Mouse (Mus musculus) heart, embryonic 14.5 days (tissue): ENCODE results near the gene 1700016H13Rik. TPM values are rescaled to one million over a fixed set of nuclear protein-coding genes. Genes with fewer than 3 reads are reported as not detected.
A peak's percentile ranks its signal among the peaks of the same experiment; 100 is the strongest.

Source experiments
- ATAC-seq: fragments of 200-750 bp; cut with Nextera tagmentation; 2 replicates; pipeline ENCODE4 v1.8.0; 2017; ENCODE audit warnings: low read depth, moderate TSS enrichment; ENCODE audit not compliant: insufficient number of reproducible peaks, insufficient read depth, low FRiP score
- H3K27ac ChIP-seq, 2 experiments: fragments of 200-500 bp in 1 of 2; fragments of 300-500 bp in 1 of 2; sonication (generic) in 1 of 2; replicated peaks in 1 of 2; 2 replicates each; pipeline ENCODE4 v1.5.1; 2012 to 2014; ENCODE audit warnings: low read depth in 2 of 2, low read length in 2 of 2, control low read depth in 1 of 2, mild to moderate bottlenecking in 1 of 2, mixed read lengths in 1 of 2; ENCODE audit not compliant: control insufficient read depth in 1 of 2, insufficient read depth in 1 of 2
- H3K27me3 ChIP-seq: fragments of 300-500 bp; sonication (generic); 2 replicates; pipeline ENCODE4 v1.6.1; 2014; ENCODE audit warnings: mild to moderate bottlenecking, low read length, control low read depth; ENCODE audit not compliant: control insufficient read depth, insufficient read depth
- H3K36me3 ChIP-seq: fragments of 300-500 bp; sonication (generic); 2 replicates; pipeline ENCODE4 v1.6.1; 2014; ENCODE audit warnings: mild to moderate bottlenecking, control low read depth, low read length, mixed read lengths; ENCODE audit not compliant: control insufficient read depth, insufficient read depth
- H3K4me1 ChIP-seq, 2 experiments: fragments of 200-500 bp in 1 of 2; fragments of 300-500 bp in 1 of 2; sonication (generic) in 1 of 2; 2 replicates each; pipeline ENCODE4 v1.6.1; 2012 to 2014; ENCODE audit warnings: low read length in 2 of 2, control low read depth in 1 of 2, mixed read lengths in 1 of 2; ENCODE audit not compliant: control insufficient read depth in 2 of 2, insufficient read depth in 2 of 2
- H3K4me2 ChIP-seq: fragments of 300-500 bp; sonication (generic); 2 replicates; pipeline ENCODE4 v1.6.1; 2014; ENCODE audit warnings: mild to moderate bottlenecking, low read length
- H3K4me3 ChIP-seq, 2 experiments: fragments of 200-500 bp in 1 of 2; fragments of 300-500 bp in 1 of 2; sonication (generic) in 1 of 2; 2 replicates each; pipeline ENCODE4 v1.5.1; 2012 to 2014; ENCODE audit warnings: low read length in 2 of 2, mild to moderate bottlenecking in 2 of 2, control low read depth in 1 of 2, low read depth in 1 of 2, moderate library complexity in 1 of 2; ENCODE audit not compliant: control insufficient read depth in 1 of 2, insufficient read depth in 1 of 2
- H3K9ac ChIP-seq: fragments of 300-500 bp; sonication (generic); 2 replicates; pipeline ENCODE4 v1.6.1; 2014; ENCODE audit warnings: mild to moderate bottlenecking, low read length
- H3K9me3 ChIP-seq: fragments of 300-500 bp; sonication (generic); 2 replicates; pipeline ENCODE4 v1.6.1; 2016; ENCODE audit warnings: low read length, control low read depth; ENCODE audit not compliant: control insufficient read depth
- WGBS: fragments of 180-500 bp; shearing (Covaris S2); extraction: QIAGEN DNeasy Blood & Tissue Kit; methylation state at CpG from one replicate; pipeline ENCODE4 v1.1.7; 2014; 5-methylcytosine and 5-hydroxymethylcytosine counted together
- polyA plus RNA-seq: library from polyadenylated mRNA; unstranded; fragments of >200 nt; fragmentation: Nextera tagmentation; extraction: Ambion mirVana; gene quantifications from 2 replicates; pipeline ENCODE4 v1.2.1, GENCODE M21; 2014

The 1700016H13Rik gene
- polyA plus RNA-seq, 1 experiment from 2014 or later: 0.26 TPM

GRCm38 (mm10) chr5:103644167-103644566 is 11.6 kb downstream of the 1700016H13Rik start:
- Histone ChIP-seq H3K27me3 (no peaks in the 10 kb centered on the region), H3K4me3 (no peak overlapping the region), H3K27ac (no peak overlapping the region), H3K36me3 (no peaks in the 10 kb centered on the region), H3K4me1 (no peaks in the 10 kb centered on the region), H3K4me2 (no peak overlapping the region), H3K9me3 (no peaks in the 10 kb centered on the region), H3K9ac (no peak overlapping the region)
- whole genome bisulfite sequencing: 80% methylated on average over 1 of the region's 1 CpGs
- ATAC-seq: no peak

DNA sequence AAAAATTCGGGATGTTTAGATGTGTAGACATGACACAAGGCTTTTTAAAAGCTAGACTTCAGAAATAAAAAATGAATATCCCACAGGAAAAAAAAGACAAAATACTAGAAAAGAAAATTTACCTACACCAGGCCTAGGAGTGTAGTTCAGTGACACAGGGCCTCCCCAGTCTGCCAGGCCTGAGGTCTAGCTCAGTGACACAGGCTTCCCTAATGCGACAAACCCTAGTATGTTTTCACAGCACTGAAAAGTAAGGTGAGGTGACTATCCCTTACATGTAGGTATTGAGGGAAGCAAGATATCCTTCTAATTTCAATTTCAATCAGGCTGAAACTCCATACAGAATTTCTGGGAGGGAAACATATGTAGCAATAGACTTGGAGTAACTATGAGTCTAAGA is 18.6 kb downstream of the 1700016H13Rik start:
- Histone ChIP-seq H3K9ac (no peak overlapping the region), H3K4me2 (no peak overlapping the region), H3K9me3 (no peaks in the 10 kb centered on the region), H3K27me3 (no peaks in the 10 kb centered on the region), H3K27ac (no peak overlapping the region), H3K4me1 (no peaks in the 10 kb centered on the region), H3K36me3 (no peaks in the 10 kb centered on the region), H3K4me3 (no peak overlapping the region)
- ATAC-seq: no peak
- WGBS: 89% methylated on average over 2 of the region's 2 CpGs

DNA sequence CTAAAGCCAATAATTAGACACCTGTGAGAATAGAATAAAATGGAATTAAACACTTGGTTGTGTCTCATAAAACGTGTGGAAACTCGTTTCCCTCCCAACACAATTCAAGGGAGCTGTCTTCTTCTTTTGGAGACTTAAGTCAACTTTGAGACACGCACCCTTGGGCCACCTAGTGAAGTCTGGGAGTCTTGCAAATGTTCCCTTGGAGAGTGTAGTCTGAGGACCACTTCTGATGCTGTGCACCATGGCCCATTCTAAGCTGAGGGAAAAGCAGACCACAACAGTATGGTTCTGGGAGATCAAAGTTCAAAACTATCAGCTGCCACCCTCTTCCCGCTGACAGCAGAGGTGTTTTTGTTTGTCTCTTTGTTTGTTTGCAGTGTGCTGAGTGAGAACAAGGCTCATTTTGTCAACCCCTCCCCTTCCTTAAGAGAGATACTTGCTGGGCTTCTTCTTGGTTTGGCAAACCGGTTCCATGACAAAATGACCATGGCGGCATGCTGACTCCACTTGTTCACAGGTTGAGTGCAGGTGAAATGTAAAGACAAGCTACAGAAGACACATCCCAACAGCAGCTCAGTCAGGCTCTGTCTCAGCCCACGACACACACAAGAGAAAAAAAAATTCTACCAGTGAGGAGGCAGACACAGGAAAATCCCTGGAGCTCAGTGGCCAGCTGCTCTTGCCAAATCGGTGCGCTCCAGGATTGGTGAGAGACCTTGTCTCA is 25.8 kb downstream of the 1700016H13Rik start:
- ATAC-seq: no peak
- H3K4me1 ChIP-seq: peaks cover 17 to 25% of the 10 kb centered on the region in 2 experiments
- no peaks in the 10 kb centered on the region for H3K36me3 ChIP-seq
- H3K27me3 ChIP-seq: no peaks in the 10 kb centered on the region
- WGBS: 50% methylated on average over 9 of the region's 9 CpGs
- no peaks in the 10 kb centered on the region for H3K9me3 ChIP-seq
- no peak overlapping the region for H3K4me3 ChIP-seq
- H3K9ac ChIP-seq: no peak overlapping the region
- H3K4me2 ChIP-seq: peak overlapping the region; percentile 26
- H3K27ac ChIP-seq: peak overlapping the region; percentile 66 to 77

- Histone ChIP-seq H3K4me3 (no peak within 1 kb of the TSS), H3K9ac (no peak within 1 kb of the TSS), H3K27ac (peak within 1 kb of the TSS; percentile 83 to 84), H3K27me3 (no peaks in the 10 kb centered on the region), H3K9me3 (no peaks in the 10 kb centered on the region), H3K4me1 (peaks cover 17 to 25% of the 10 kb centered on the region in 2 experiments), H3K4me2 (peak within 1 kb of the TSS; percentile 26), H3K36me3 (no peaks in the 10 kb centered on the region)
- ATAC-seq: peak; percentile 91
- WGBS: 30% methylated on average over 17 of the region's 17 CpGs
These were observed 26.6 kb downstream of the 1700016H13Rik start, which contains the start of gene Slc10a6 for GRCm38 (mm10) chr5:103629111-103629764. Gene Slc10a6, minus strand, starts transcription at chr5:103629403.

DNA sequence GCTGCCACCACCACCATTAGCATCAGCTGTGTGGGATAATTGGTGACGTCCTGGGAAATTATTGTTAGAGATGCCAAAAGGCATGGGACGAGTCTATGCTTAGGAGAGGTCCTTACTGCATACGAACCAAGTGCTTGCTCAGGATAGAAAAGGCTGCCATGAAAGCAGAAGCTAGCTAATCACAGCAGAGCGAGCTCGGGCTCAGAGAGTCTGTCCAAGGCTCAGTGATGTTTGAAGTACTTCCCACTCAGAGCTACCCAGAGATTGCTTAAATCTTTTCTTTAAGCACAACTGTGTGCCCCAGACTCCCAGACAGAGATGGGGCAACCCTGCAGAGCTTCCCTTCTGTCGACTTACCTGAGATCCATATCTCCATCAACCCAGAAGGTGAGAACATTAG is 27.3 kb downstream of the 1700016H13Rik start:
- ATAC-seq: peak; percentile 49; the same call in 1 of the 2 replicates
- no peak overlapping the region for H3K9ac ChIP-seq
- peak overlapping the region in 1 of 2 experiments; percentile 83; a peak in 3 of 4 replicates for H3K27ac ChIP-seq
- H3K36me3 ChIP-seq: no peaks in the 10 kb centered on the region
- H3K4me1 ChIP-seq: peaks cover 17 to 25% of the 10 kb centered on the region in 2 experiments
- no peaks in the 10 kb centered on the region for H3K9me3 ChIP-seq
- 67% methylated on average over 6 of the region's 6 CpGs for WGBS
- H3K4me2 ChIP-seq: peak overlapping the region; percentile 26; the same call in 1 of the 2 replicates
- H3K27me3 ChIP-seq: no peaks in the 10 kb centered on the region
- H3K4me3 ChIP-seq: no peak overlapping the region

GRCm38 (mm10) chr5:103624831-103625230 is 31.0 kb downstream of the 1700016H13Rik start:
- no peaks in the 10 kb centered on the region for H3K36me3 ChIP-seq
- H3K27me3 ChIP-seq: no peaks in the 10 kb centered on the region
- no peak overlapping the region for H3K9ac ChIP-seq
- peaks cover 19 to 35% of the 10 kb centered on the region in 2 experiments for H3K4me1 ChIP-seq
- H3K4me3 ChIP-seq: no peak overlapping the region
- no peaks in the 10 kb centered on the region for H3K9me3 ChIP-seq
- WGBS: 84% methylated on average over 5 of the region's 5 CpGs
- no peak for ATAC-seq
- H3K4me2 ChIP-seq: no peak overlapping the region
- no peak overlapping the region for H3K27ac ChIP-seq

DNA sequence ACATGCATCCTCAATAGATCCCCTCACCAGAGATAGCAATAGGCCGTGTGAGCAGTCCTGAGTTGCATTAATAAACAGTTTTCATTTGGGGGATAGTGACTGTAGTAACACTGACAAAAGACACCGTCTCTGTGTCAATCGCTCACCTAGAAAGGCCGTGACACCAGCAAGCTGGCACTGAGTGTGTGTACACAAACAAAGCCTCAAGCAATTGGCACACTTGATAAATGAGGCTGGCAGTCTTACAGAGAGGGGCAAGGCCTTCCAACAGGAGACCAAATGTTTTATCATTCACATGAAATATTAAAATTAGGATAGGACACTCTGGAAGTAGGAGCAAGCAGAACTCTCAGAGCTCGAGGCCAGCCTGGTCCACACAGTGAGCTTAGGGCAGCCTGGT is 33.5 kb downstream of the 1700016H13Rik start:
- no peaks in the 10 kb centered on the region for H3K9me3 ChIP-seq
- no peak overlapping the region for H3K9ac ChIP-seq
- no peak overlapping the region for H3K27ac ChIP-seq
- ATAC-seq: no peak
- no peaks in the 10 kb centered on the region for H3K27me3 ChIP-seq
- H3K4me3 ChIP-seq: no peak overlapping the region
- 79% methylated on average over 5 of the region's 5 CpGs for WGBS
- H3K4me2 ChIP-seq: no peak overlapping the region
- H3K4me1 ChIP-seq: peaks cover 8 to 17% of the 10 kb centered on the region in 2 experiments
- no peaks in the 10 kb centered on the region for H3K36me3 ChIP-seq
